Mouse (Mus musculus) stomach, postnatal 0 days (tissue): ENCODE results near the gene Map3k20.

Experiments used
- CTCF ChIP-seq: IDR thresholded peaks from 2 replicates; pipeline ENCODE4 v1.5.1; 2016; ENCODE audit warnings: antibody characterized with exemption, low read depth, mild to moderate bottlenecking, moderate library complexity
- EP300 ChIP-seq: optimal IDR thresholded peaks from 2 replicates; pipeline ENCODE3; 2016; ENCODE audit warnings: antibody characterized with exemption

DNA sequence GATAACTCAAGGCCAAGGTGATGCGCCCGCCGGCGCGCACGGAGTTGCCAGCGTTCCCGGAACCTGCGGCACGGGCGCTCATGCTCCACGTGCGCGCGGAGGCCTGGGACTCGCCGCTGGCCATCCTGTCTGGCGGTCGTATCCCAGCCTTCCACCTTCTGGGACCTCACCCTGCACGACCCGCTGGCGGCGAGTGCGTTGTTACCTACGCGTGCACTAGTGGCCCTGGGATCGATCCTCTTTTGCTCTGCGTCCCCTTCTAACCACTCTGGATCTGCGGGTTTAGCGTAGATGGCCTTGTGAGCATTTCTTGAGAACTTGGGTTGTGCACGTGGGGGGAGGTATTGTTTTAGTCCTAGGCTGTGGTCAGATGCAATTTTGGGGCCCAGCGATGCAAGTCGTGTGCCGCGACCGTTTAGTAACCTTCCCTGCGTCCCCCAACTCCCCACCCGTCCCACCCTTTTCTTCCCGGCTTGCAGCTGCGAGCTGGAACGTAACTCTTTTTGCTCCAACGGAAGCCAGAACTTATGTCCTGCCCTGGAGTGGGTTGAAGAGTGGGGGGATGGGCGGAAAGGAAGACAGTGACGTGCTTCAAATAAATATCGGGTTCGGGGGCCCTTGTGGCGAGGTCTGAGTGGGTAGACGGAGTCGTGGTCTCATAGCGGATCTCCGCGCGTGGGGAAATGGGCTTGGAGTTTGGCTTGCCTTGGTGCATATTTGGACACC lies 191.2 kb downstream of the Map3k20 start:
- no peak for TF ChIP-seq CTCF
- no peak for TF ChIP-seq EP300
